Mouse (Mus musculus): ENCODE data around the gene Klrg2. TPM values are rescaled to one million over a fixed set of nuclear protein-coding genes. Genes with fewer than 3 reads are reported as not detected.

Klrg2 gene
- polyA plus RNA-seq, 1 experiment from 2014 or later: not detected

DNA sequence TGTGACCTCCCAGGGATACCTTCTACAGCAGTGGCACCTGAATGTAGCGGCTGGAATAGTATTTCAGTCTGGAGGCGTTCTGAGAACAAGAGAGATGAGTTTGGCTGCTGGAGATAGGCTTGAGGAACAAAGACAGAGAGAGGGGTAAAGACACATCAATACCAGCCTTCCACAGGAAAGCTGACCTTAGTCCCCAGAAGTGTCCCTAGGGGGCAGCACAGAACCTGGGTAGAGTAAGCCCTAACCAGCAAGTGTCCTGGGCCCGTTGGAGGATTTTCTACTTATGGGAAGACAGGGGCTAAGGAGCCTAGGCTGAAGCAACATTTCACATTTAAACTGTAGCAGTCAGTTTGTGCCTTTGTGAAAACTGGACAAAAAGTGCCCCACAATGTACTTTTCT lies 12.5 kb upstream of the Klrg2 start:
- H3K36me3 ChIP-seq (replicated peaks): no peaks in the 10 kb centered on the region
- no peaks in the 10 kb centered on the region for H3K4me1 ChIP-seq
- H3K27me3 ChIP-seq: peaks cover 2% of the 10 kb centered on the region; the same call in 1 of the 2 replicates
- ATAC-seq (ENCODE audit: low FRiP score): no peak
- no peak overlapping the region for H3K27ac ChIP-seq
- WGBS: 75% methylated on average over 3 of the region's 3 CpGs
- H3K9ac ChIP-seq: no peak overlapping the region
- H3K9me3 ChIP-seq: no peaks in the 10 kb centered on the region
- no peak overlapping the region for H3K4me3 ChIP-seq (replicated peaks)
- no peak overlapping the region for H3K4me2 ChIP-seq

DNA sequence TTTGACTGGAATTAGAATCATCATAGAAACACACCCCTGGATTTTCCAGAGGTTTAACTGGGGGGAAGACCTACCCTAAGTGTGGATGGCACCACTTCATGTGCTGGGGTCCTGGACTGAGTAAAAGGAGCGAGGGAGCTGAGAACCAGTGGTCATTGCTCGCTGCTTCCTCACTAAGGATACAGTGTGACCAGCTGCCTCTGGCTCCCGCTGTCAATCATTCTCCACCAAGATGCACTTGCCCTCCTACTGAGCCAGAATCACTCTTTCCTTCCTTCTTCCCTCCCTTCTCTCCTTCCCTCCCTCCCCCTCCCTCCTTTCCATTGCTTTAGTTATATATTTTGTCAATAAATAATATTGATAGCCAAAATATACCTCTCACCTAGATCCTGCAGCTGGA lies 6.0 kb upstream of the Klrg2 start:
- H3K4me1 ChIP-seq: no peaks in the 10 kb centered on the region
- H3K9me3 ChIP-seq: no peaks in the 10 kb centered on the region
- no peak overlapping the region for H3K9ac ChIP-seq
- no peak for ATAC-seq (ENCODE audit: low FRiP score)
- H3K4me2 ChIP-seq: no peak overlapping the region
- no peaks in the 10 kb centered on the region for H3K36me3 ChIP-seq (replicated peaks)
- H3K4me3 ChIP-seq (replicated peaks): no peak overlapping the region
- no peak overlapping the region for H3K27ac ChIP-seq
- H3K27me3 ChIP-seq: peaks cover 44% of the 10 kb centered on the region
- 79% methylated on average over 3 of the region's 3 CpGs for WGBS

DNA sequence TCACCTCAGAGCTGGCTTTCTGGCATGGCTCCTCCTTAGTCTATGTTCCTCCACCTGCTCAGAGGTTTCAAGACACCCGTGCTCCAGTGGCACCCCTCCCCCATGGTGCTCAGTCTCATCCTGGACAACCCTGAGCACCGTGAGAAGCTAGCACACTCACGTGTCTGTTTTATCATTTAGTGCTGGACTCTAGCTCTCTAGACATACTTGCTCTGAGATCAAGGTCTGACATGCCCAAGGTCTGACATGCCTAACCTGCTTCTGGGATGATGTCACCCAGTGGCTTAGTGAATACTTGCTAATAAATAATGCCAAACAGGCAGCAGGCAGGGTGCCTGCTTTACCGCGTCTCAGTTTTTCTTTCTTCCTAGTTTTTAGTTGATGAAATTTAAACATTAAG lies 5.6 kb upstream of the Klrg2 start:
- no peak for ATAC-seq (ENCODE audit: low FRiP score)
- 73% methylated on average over 5 of the region's 5 CpGs for WGBS
- H3K9me3 ChIP-seq: no peaks in the 10 kb centered on the region

DNA sequence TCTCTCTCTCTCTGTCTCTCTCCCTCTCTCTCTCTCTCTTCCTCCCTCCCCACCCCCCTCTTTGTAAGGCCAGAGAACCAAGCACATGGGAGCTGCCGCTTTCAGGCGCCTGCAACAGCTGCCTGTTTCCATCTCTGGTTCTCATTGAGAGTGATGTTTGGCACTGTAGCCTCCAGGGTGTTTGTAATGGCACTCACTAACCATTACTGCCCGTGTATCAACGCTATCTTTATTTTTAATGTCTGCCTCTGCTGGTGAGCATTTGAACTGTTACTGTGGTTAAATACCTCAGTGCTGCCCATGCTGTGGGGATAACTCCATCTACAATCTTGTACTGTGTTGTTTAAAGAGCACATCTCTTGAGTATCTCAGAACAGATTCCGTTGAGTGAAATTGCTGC lies 4.6 kb upstream of the Klrg2 start:
- Histone ChIP-seq H3K27me3 (peaks cover 58% of the 10 kb centered on the region), H3K27ac (no peak overlapping the region), H3K36me3 (replicated peaks) (no peaks in the 10 kb centered on the region), H3K9ac (no peak overlapping the region), H3K9me3 (no peaks in the 10 kb centered on the region), H3K4me3 (replicated peaks) (no peak overlapping the region), H3K4me2 (no peak overlapping the region), H3K4me1 (peaks cover 8% of the 10 kb centered on the region)
- WGBS: 61% methylated on average over 5 of the region's 5 CpGs
- no peak for ATAC-seq (ENCODE audit: low FRiP score)

More for the DNA sequence above, 5.6 kb upstream of the Klrg2 start:
- Histone ChIP-seq H3K27me3 (peaks cover 49% of the 10 kb centered on the region), H3K36me3 (replicated peaks) (no peaks in the 10 kb centered on the region), H3K9ac (no peak overlapping the region), H3K4me2 (no peak overlapping the region), H3K27ac (no peak overlapping the region), H3K4me1 (no peaks in the 10 kb centered on the region), H3K4me3 (replicated peaks) (no peak overlapping the region)

DNA sequence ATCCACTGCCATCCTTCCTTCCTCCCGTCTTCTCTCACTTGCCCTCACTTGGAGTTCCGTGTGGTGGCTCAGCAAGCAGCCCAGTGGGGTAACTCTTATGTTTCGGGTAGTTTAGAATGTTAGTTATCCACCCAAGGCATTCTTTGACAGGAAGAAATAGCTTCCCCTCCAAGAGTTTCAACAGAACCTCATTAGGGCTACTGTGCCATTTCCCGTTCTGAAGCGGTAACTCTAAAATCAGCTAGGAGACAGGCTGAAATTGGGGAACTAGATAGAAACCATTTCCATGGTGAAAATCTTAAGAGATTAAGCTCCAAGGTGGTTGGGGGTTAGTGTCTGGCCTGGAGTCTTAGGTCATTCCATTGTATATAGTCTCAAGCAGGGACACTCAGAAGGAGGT lies 4.2 kb upstream of the Klrg2 start:
- no peak for ATAC-seq (ENCODE audit: low FRiP score)
- Histone ChIP-seq H3K9ac (no peak overlapping the region), H3K36me3 (replicated peaks) (no peaks in the 10 kb centered on the region), H3K4me3 (replicated peaks) (no peak overlapping the region), H3K4me1 (peaks cover 12% of the 10 kb centered on the region), H3K4me2 (no peak overlapping the region), H3K27ac (no peak overlapping the region), H3K9me3 (no peaks in the 10 kb centered on the region), H3K27me3 (peaks cover 62% of the 10 kb centered on the region)
- 76% methylated on average over 5 of the region's 5 CpGs for WGBS

DNA sequence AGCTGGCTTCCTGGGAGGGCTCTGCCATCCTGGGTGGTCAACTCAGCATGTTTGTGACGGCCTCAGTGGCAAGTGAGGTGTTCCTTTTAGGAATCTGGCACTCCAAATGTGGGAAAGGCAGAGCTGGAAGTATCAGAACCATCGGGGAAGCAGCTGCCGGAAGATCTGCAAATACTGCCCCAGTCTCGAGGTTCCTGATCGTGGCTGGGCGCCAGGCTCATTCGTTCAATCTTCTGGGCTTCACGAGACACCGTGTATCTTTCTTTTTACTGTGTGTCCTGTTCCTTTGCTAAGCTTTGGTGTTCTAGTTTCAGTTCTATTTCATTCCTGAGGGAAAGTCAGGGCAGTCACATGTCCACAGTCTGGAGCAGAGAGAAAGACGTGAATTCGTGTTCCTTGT lies 3.4 kb upstream of the Klrg2 start:
- Histone ChIP-seq H3K36me3 (replicated peaks) (no peaks in the 10 kb centered on the region), H3K27ac (no peak overlapping the region), H3K4me3 (replicated peaks) (no peak overlapping the region), H3K27me3 (peaks cover 71% of the 10 kb centered on the region), H3K9ac (no peak overlapping the region), H3K4me1 (peaks cover 17% of the 10 kb centered on the region), H3K9me3 (no peaks in the 10 kb centered on the region), H3K4me2 (no peak overlapping the region)
- WGBS: 80% methylated on average over 11 of the region's 11 CpGs
- no peak for ATAC-seq (ENCODE audit: low FRiP score)

DNA sequence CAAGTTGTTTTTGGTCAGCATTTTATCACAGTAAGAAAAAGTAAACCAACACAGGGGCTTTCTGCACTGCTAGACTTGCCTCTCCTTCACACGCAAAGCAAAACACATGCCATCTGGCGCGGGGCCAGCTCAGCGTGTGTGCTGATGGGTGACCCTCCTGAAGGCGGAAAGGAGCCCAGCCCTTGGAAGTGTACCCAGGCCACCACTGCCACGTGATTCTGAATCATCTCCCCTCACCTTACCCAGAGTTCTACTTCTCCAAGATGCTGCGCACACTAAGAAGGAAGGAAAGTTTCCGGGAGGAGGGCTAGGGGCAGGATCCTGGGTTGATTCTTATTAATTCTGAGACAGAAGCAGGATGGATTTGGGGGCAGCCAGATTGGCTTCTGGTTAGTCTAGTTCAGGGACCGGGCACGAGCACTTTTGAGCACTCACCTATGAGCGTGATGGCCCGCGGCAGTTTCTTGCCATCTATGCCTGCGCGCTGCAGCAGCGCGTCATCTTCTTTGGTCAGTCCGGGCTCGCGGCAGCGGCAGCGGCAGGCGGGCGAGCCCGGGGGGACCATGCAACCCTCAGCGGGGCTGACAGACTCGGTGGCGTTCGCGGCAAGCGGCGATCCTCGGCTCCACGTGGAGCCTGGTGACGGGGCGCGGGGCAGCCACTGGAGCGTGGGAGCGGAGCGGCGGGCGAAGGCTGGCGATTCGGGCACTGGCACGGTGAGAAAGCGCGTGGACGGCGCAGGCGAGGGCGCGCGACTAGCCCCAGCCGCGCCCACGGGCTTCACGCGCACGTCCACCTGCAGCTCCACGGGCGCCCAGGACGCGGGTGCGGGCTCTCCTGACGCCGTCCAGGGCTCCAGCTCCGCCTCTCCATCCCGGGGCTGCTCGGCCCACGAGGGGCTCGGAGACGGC lies 846 bp downstream of the Klrg2 start:
- ATAC-seq (ENCODE audit: low FRiP score): peak; percentile 54
- Histone ChIP-seq H3K36me3 (replicated peaks) (0 out of 2 replicates have a peak, but pooled peaks cover 4% of the 10 kb centered on the region), H3K4me3 (replicated peaks) (peak overlapping the region; percentile 56), H3K4me1 (peaks cover 17% of the 10 kb centered on the region), H3K4me2 (peak overlapping the region; percentile 100), H3K9ac (peak overlapping the region; percentile 52), H3K27ac (no peak overlapping the region), H3K27me3 (peaks cover 77% of the 10 kb centered on the region), H3K9me3 (no peaks in the 10 kb centered on the region)
- 2% methylated on average over 62 of the region's 72 CpGs for WGBS

DNA sequence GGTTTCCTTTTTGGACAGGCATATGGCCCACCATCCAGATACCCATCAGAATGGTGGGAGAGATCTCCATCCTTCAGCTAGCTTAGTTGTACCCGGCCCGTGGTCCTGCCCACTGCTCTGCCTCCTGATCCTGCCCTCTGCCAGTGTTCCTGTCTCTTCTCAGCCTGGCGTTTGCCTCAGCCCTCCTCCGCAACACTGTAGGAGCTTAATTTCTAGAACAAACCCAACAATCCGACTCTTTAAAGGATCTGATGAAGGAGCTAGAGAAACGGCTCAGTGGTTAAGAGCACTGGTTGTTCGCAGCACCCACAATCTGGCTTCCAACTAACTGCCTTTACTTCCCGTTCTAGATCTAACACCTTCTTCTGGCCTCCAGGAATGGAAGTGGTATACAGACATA lies 2.6 kb downstream of the Klrg2 start:
- Histone ChIP-seq H3K4me1 (peaks cover 17% of the 10 kb centered on the region), H3K27me3 (peaks cover 60% of the 10 kb centered on the region), H3K9me3 (no peaks in the 10 kb centered on the region), H3K9ac (no peak overlapping the region), H3K4me3 (replicated peaks) (no peak overlapping the region), H3K27ac (no peak overlapping the region), H3K4me2 (no peak overlapping the region), H3K36me3 (replicated peaks) (0 out of 2 replicates have a peak, but pooled peaks cover 4% of the 10 kb centered on the region)
- 78% methylated on average over 8 of the region's 8 CpGs for WGBS
- no peak for ATAC-seq (ENCODE audit: low FRiP score)

DNA sequence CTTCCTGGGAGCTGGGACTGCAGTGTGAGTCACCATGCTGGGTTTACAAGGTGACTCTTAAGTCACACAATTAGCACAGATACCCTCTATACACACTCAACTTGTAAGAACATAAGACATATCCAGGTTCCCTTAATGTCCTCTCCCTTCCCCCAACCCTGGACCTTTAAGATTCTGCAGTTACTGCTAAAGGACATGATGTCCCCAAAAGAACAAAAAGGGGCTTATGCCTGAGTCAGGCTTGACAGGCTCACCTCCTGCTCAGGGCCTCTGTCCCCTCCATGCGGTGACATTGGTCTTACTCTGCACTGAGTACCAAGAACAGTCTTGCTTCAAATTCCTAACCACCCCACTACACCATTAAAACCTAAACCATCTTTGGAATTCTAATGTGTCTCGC lies 4.2 kb downstream of the Klrg2 start:
- Histone ChIP-seq H3K9me3 (no peaks in the 10 kb centered on the region), H3K4me3 (replicated peaks) (no peak overlapping the region), H3K36me3 (replicated peaks) (0 out of 2 replicates have a peak, but pooled peaks cover 4% of the 10 kb centered on the region), H3K4me2 (no peak overlapping the region), H3K27ac (no peak overlapping the region), H3K4me1 (peaks cover 17% of the 10 kb centered on the region), H3K9ac (no peak overlapping the region), H3K27me3 (peaks cover 45% of the 10 kb centered on the region)
- ATAC-seq (ENCODE audit: low FRiP score): no peak
- WGBS: 87% methylated on average over 2 of the region's 2 CpGs

DNA sequence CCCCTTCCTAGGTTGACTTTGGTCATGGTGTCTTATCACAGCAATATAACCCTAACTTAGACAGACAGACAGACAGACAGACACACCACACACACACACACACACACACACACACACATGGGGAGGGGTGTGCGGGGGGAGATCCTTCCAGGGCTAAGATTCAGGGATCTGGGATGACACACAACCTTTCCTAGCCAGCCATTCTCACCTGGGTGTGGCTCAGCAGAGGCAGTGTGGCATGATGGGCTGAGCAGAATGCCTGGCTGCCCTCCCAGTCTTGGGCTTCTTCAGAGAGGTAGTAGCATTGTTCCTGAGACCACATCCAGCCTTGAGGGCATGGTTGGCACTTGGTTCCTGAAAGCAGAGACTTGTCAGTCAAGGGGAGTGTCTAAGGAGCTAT lies 7.5 kb downstream of the Klrg2 start:
- Histone ChIP-seq H3K27ac (no peak overlapping the region), H3K4me3 (replicated peaks) (no peak overlapping the region)
- WGBS: 94% methylated on average over 1 of the region's 1 CpGs

DNA sequence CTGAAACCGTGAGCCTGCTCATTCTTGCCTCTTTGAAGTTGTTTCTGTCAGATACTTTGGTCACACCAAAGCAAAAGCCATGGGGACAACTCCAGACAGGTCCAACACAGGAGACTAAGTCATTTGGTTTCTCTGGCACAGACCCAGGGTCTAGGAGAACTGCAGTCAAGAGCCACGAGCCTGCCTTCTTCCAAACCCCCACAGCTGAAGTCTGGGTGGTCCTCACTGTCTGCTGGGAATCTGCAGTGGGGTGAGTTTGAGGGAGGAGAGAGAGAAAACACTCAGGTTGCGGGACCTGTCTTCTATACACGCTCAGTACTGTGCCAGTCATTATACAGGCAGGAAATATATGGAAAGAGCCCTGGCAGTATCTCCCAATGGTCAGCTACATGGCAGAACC lies 9.6 kb downstream of the Klrg2 start:
- WGBS: 91% methylated on average over 4 of the region's 4 CpGs
- no peaks in the 10 kb centered on the region for H3K27me3 ChIP-seq
- no peak overlapping the region for H3K27ac ChIP-seq
- no peak for ATAC-seq (ENCODE audit: low FRiP score)
- no peaks in the 10 kb centered on the region for H3K9me3 ChIP-seq
- H3K9ac ChIP-seq: no peak overlapping the region
- no peak overlapping the region for H3K4me3 ChIP-seq (replicated peaks)
- no peaks in the 10 kb centered on the region for H3K4me1 ChIP-seq
- H3K36me3 ChIP-seq (replicated peaks): peaks cover 21% of the 10 kb centered on the region; the same call in 1 of the 2 replicates
- H3K4me2 ChIP-seq: no peak overlapping the region

More for the DNA sequence above, 7.5 kb downstream of the Klrg2 start:
- H3K9ac ChIP-seq: no peak overlapping the region
- H3K27me3 ChIP-seq: peaks cover 13% of the 10 kb centered on the region
- no peak overlapping the region for H3K4me2 ChIP-seq
- no peaks in the 10 kb centered on the region for H3K9me3 ChIP-seq
- ATAC-seq (ENCODE audit: low FRiP score): no peak
- no peaks in the 10 kb centered on the region for H3K4me1 ChIP-seq
- H3K36me3 ChIP-seq (replicated peaks): 0 out of 2 replicates have a peak, but pooled peaks cover 12% of the 10 kb centered on the region

DNA sequence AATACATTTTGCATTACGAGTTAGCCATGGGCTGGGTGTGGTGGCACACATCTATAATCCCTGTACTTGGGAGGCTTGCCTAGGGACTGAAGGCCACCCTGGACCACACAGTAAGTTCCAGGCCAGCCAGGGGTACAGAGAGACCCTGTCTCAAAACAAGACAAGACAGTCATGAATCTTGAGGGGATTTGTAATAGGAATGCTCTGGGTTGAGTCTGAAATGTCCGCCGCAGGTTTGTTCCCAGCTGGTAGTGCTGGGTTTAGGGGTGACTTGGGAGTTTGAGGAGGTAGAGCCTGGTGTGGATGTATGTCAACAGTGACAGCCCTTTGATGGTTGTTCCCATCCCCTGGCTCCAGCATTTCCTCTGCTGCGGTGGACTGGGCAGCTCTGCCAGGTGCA lies 10.0 kb downstream of the Klrg2 start:
- Histone ChIP-seq H3K4me3 (replicated peaks) (no peak overlapping the region), H3K27ac (no peak overlapping the region), H3K36me3 (replicated peaks) (peaks cover 24% of the 10 kb centered on the region; the same call in 1 of the 2 replicates), H3K9ac (no peak overlapping the region), H3K9me3 (no peaks in the 10 kb centered on the region), H3K4me2 (no peak overlapping the region), H3K27me3 (no peaks in the 10 kb centered on the region), H3K4me1 (no peaks in the 10 kb centered on the region)
- no peak for ATAC-seq (ENCODE audit: low FRiP score)
- 99% methylated on average over 4 of the region's 4 CpGs for WGBS

DNA sequence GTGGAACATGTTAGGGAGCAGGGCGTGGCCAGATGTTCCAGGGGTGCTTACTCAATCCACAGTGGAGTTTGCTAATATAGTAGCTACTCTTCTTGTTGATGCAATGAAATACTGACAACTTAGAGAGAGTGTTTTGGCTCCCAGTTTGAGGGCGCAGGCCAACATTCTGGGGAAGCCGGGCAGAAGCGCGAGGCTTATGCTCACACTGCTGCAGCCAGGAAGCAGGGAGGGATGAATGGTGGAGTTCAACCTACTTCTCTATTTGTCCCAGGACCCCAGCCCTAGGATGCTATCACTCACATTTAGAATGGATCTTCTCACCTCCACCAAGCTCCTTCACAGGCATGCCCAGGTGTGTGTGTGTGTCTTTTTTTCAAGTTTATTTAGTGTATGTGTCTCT lies 11.0 kb downstream of the Klrg2 start:
- Histone ChIP-seq H3K27me3 (no peaks in the 10 kb centered on the region), H3K4me3 (replicated peaks) (no peak overlapping the region), H3K4me1 (no peaks in the 10 kb centered on the region), H3K27ac (no peak overlapping the region), H3K9me3 (no peaks in the 10 kb centered on the region), H3K4me2 (no peak overlapping the region), H3K9ac (no peak overlapping the region), H3K36me3 (replicated peaks) (peaks cover 24% of the 10 kb centered on the region; the same call in 1 of the 2 replicates)
- WGBS: 96% methylated on average over 5 of the region's 5 CpGs
- ATAC-seq (ENCODE audit: low FRiP score): no peak
